Mouse (Mus musculus) left cerebral cortex, postnatal 36 days (tissue): Measurements from ENCODE around the gene Tifa. TPM values are rescaled to one million over a fixed set of nuclear protein-coding genes. Genes with fewer than 3 reads are reported as not detected.

ENCODE experiments used
- DNase-seq, 2 experiments: peaks; one replicate each; pipeline ENCODE4 v3.0.0; 2021 to 2022; ENCODE audit warnings: low spot score in 2 of 2, mixed read lengths in 1 of 2
- intact Hi-C: fragments of 180-260 bp; cut with DNase I; formaldehyde crosslinking; loops from one replicate; pipeline ENCODE4 v1.15.1; 2025
- total RNA-seq, 2 experiments: library from RNA; stranded (reverse); gene quantifications; 2 replicates each; pipeline ENCODE4 v1.2.3; 2021

Tifa gene
- total RNA-seq, result 1 to 10 TPM; 4.7 to 5.0 TPM

DNA sequence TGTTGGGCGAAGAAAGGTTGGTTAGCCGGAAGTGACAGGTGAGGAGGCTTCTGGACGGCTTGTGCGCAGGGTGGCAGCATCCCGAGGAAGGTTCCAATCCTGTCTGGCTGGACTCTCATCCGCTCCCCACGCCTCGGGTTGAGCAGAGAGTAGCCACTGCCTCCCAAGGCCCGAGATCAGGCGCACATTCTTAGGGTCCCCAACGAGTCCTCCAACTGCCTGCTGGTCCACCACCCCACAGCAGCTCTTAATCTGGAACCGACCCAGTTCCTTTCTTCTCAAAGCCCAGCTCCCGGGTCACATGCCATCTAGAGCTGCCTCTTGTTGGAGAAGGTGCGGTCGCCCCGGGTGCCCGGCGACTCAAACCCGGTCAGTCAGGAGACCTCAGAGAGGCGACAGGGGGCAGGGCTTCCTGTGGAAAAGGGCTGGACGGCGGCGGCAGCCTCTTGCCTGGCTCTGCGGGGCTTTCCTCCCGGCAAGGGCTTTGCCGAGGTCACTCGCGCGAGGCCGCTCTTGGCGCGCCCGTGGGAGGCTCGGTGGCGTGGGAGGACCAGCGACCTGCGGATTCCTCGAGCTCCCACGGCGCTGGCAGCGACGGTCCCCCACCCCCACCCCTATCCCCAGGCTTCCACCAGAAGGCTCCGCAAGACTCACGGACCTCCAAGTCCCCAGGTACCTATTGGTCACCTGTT, at the start of gene Tifa:
Gene Tifa (plus strand): TSS at position 306 of the 692 bp plus-strand sequence.
- DNase-seq, result peak; percentile 43 to 50
- intact Hi-C loops, result no loop called here

- intact Hi-C loops, result no loop called here
- DNase-seq, result no peak
These were observed 48.1 kb upstream of the Tifa start for GRCm38 (mm10) chr3:127741473-127741872.

- no peak for DNase-seq
- intact Hi-C loops, result no loop called here
These were observed 45.8 kb upstream of the Tifa start for GRCm38 (mm10) chr3:127743614-127744365.

- intact Hi-C loops, result no loop called here
- no peak for DNase-seq
These were observed 44.1 kb upstream of the Tifa start for GRCm38 (mm10) chr3:127745504-127745903.

- intact Hi-C loops, result no loop called here
- DNase-seq, result no peak
These were observed 43.5 kb upstream of the Tifa start for GRCm38 (mm10) chr3:127745911-127746640.

DNA sequence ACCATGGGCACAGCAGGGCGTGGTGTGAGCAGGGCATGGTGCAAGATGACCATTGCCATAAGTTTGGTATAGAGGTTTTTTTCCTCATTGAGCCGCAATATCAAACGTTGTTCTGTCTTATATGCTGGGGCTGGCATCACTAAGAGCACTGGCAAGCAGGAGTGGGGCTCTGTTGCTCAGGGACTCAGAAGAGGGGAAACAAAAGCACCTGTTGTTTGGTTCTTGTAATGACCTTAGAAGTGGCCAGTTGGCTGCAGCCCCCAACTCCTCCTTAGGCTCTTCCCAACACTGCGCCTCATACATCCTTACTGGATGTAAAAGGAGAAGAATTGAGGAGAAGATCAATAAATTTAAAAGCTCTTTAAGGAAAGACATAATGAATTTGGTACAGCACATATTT, 41.0 kb upstream of the Tifa start:
- DNase-seq, result no peak
- intact Hi-C loops, result no loop called here

DNA sequence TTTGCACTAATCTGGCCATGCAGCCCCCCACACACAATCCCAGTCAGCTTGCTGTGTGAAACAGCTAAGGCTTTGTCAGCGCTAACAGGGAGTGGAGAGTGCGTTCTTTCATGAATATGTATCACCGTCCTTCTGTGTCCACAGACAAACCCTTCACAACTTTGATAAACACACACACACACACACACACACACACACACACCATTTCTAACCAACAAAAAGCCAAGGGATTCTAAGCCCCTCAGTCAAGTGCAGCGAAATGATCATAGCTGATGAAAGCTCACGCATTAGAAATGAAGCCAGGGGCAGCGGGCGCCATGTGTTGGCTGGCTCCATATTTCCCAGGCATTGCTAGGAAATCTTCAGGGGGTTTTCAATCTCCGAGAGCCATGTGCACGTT, 40.3 kb upstream of the Tifa start:
- intact Hi-C loops, result no loop called here
- no peak for DNase-seq

GRCm38 (mm10) chr3:127749981-127750562, 39.5 kb upstream of the Tifa start:
- intact Hi-C loops, result no loop called here
- DNase-seq, result no peak

DNA sequence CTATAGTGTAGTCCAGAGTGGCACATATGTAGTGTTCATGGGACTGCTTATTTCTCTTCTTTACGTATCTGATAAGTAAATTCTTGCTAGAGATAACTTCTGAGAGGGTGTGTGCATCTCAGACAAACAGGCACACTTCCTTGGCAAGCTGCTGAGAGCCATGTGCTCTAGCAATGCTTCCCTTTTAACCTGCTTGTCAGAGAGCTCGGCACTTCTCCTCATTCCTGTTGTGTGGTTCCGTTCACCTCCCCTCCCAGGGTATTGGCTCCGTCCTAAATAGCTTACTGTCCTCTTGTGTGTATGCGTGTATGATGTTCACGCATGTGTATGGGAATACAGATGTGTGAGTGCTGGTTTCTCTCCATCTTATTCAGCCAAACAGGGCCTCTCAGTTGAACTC, 33.1 kb upstream of the Tifa start:
- intact Hi-C loops, result no loop called here
- no peak for DNase-seq

DNA sequence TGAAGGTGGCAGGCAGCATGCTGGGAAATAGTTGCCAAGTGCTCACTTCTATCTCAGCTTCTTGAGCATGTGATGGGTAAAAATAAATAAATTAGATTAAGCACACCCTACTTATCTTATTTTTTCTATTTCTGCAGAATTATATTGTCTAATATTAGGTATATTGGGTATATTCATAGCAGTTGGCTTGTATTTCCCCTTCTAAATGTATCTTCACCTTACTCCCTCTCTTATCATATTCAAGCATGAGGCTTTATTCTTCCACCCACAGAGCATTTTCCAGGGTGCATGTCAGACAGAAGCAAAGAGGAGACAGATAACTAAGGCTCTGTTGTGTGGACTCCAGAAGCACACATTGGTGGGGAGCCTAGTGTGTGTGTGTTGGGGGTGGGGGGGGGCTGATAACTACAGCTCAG, 31.7 kb upstream of the Tifa start:
- intact Hi-C loops, result loop anchor here (2.0 kb wide), 1 partner anchor 133 kb away; no protein-coding TSS in a partner anchor
- DNase-seq, result no peak

DNA sequence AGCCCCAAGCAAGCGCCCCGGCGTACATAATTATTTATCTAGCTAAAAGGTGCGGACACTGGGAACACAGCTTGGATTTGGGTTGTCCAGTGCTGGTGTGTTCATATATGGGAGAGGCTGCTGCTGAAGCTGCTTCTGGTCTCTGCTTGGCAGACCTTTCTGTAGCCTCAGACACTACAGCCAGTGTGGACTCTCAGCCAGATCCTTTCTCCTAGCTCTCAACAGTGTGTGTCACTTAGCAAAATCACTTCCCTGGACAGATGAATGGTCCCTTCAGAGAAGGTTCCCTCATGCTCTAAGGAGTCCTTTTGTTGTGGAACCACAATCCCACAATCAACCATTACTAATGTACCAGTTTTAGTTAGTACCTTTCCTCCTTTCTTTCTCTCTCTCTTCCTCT, 30.8 kb upstream of the Tifa start:
- no peak for DNase-seq
- intact Hi-C loops, result loop anchor here (2.0 kb wide), 1 partner anchor 134 kb away; no protein-coding TSS in a partner anchor

GRCm38 (mm10) chr3:127759212-127759611, 30.4 kb upstream of the Tifa start:
- intact Hi-C loops, result loop anchor here (2.0 kb wide), 1 partner anchor 134 kb away; no protein-coding TSS in a partner anchor

GRCm38 (mm10) chr3:127762403-127762802, 27.2 kb upstream of the Tifa start:
- no peak for DNase-seq
- intact Hi-C loops, result loop anchor here (5.0 to 10.0 kb wide), 3 partner anchors 185 to 308 kb away; no protein-coding TSS in a partner anchor

More at GRCm38 (mm10) chr3:127759212-127759611, 30.4 kb upstream of the Tifa start:
- DNase-seq, result no peak

DNA sequence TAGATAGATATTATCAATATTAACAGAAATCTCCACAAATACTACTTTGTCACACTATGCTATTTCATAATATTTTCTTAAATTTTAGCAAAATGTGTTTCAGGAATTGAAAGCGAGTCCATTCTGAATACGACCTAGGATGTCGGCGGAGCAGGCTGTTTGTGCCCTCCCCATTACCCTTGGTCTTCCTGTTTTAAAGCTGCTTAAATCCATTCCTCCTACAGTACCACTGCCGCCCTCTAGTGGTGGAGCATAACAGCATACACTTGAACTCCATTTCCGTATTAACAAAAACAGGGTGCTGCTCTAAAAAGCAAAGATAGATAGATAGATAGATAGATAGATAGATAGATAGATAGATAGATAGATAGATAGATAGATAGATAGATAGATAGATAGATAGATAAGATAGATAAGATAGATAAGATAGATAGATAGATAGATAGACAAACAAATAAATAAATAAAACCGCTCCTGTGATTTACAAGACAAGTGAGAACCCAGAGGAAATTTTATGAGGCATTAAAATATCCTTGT, 26.5 kb upstream of the Tifa start:
- peak; percentile 44 to 47 for DNase-seq
- intact Hi-C loops, result loop anchor here (5.0 to 10.0 kb wide), 3 partner anchors 184 to 308 kb away; no protein-coding TSS in a partner anchor

DNA sequence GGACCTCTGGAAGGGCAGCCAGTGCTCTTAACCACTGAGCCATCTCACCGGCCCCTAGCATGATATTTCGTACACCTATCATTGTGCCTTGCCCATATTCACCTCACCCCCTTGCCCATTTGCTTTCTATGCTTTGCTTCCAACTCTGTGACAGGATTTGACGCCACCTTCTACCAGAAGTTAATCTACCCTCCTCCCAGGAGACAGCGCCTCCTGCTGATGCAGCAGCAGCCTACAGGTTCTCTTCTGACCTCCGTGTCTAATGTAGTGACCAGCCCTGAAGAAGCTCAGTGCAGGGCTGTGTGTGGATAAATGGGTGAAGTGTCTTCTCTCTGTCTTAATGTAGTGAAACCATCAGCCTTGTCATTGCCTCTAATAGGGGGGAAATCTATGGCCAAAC, 25.1 kb upstream of the Tifa start:
- DNase-seq, result no peak
- intact Hi-C loops, result loop anchor here (5.0 to 10.0 kb wide), 3 partner anchors 183 to 310 kb away; no protein-coding TSS in a partner anchor

DNA sequence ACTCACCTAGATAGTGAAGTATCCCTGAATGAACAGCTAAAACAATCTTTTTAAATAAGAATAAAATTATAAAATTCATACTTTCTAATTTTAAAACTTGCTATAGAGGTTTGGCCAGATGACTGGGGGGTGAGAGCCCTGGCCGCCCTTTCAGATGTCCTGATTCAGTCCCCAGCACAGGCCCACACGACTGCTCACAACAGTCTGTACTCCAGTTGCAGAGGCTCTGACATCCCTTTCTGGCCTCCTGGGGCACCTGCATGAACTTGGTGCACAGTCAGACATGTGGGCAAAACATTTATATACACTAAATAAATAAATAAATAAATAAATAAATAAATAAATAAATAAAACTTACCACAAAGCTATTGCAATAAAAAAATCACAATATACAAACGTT, 23.6 kb upstream of the Tifa start:
- no peak for DNase-seq
- intact Hi-C loops, result loop anchor here (10.0 kb wide), 1 partner anchor 311 kb away; no protein-coding TSS in a partner anchor

GRCm38 (mm10) chr3:127769146-127769545, 20.5 kb upstream of the Tifa start:
- DNase-seq, result no peak
- intact Hi-C loops, result loop anchor here (10.0 kb wide), 1 partner anchor 314 kb away; no protein-coding TSS in a partner anchor

- DNase-seq, result peak; percentile 26 to 34
- intact Hi-C loops, result no loop called here
These were observed 9.5 kb upstream of the Tifa start, which contains the start of gene Alpk1 for GRCm38 (mm10) chr3:127780021-127780644. Gene Alpk1, minus strand, starts transcription at chr3:127780527.

GRCm38 (mm10) chr3:127780921-127781320, 8.7 kb upstream of the Tifa start:
- no peak for DNase-seq
- intact Hi-C loops, result no loop called here
